Mouse (Mus musculus) forebrain, embryonic 11.5 days (tissue): ENCODE results near the gene Pilra. TPM values are rescaled to one million over a fixed set of nuclear protein-coding genes. Genes with fewer than 3 reads are reported as not detected.

Experiments used
- ATAC-seq: fragments of 200-750 bp; cut with Nextera tagmentation; replicated peaks from 2 replicates; pipeline ENCODE4 v1.8.0; 2017; ENCODE audit warnings: moderate TSS enrichment; ENCODE audit not compliant: low FRiP score
- DNase-seq: peaks from one replicate; pipeline ENCODE4 v3.0.0-alpha.2; 2017; ENCODE audit warnings: low spot score
- H3K27ac ChIP-seq: fragments of 300-500 bp; sonication (generic); 2 replicates; pipeline ENCODE4 v1.5.1; 2014; ENCODE audit warnings: low read depth, low read length
- H3K27me3 ChIP-seq: fragments of 300-500 bp; sonication (generic); 2 replicates; pipeline ENCODE4 v1.6.1; 2014; ENCODE audit warnings: mild to moderate bottlenecking, low read length, mixed read lengths; ENCODE audit not compliant: control insufficient read depth, insufficient read depth
- H3K36me3 ChIP-seq: fragments of 300-500 bp; sonication (generic); 2 replicates; pipeline ENCODE4 v1.6.1; 2014; ENCODE audit warnings: mild to moderate bottlenecking, low read length, moderate library complexity, mixed read lengths; ENCODE audit not compliant: control insufficient read depth, insufficient read depth
- H3K4me1 ChIP-seq: fragments of 300-500 bp; sonication (generic); replicated peaks from 2 replicates; pipeline ENCODE4 v1.6.1; 2014; ENCODE audit warnings: low read length, mixed read lengths; ENCODE audit not compliant: control insufficient read depth, insufficient read depth
- H3K4me2 ChIP-seq: fragments of 300-500 bp; sonication (generic); 2 replicates; pipeline ENCODE4 v1.6.1; 2014; ENCODE audit warnings: low read depth, mild to moderate bottlenecking, low read length, moderate library complexity, mixed read lengths; ENCODE audit not compliant: severe bottlenecking
- H3K4me3 ChIP-seq: fragments of 300-500 bp; sonication (generic); 2 replicates; pipeline ENCODE4 v1.5.1; 2014; ENCODE audit warnings: low read depth, low read length
- H3K9ac ChIP-seq: fragments of 300-500 bp; sonication (generic); 2 replicates; pipeline ENCODE4 v1.6.1; 2014; ENCODE audit warnings: low read length
- H3K9me3 ChIP-seq: fragments of 300-500 bp; sonication (generic); 2 replicates; pipeline ENCODE4 v1.6.1; 2016; ENCODE audit warnings: low read length, mixed read lengths; ENCODE audit not compliant: control insufficient read depth
- WGBS: fragments of 180-500 bp; shearing (Covaris S2); extraction: QIAGEN DNeasy Blood & Tissue Kit; methylation state at CpG from one replicate; pipeline ENCODE4 v1.1.7; 2014; 5-methylcytosine and 5-hydroxymethylcytosine counted together
- polyA plus RNA-seq: library from polyadenylated mRNA; unstranded; fragments of >200 nt; fragmentation: Nextera tagmentation; extraction: Ambion mirVana; gene quantifications from 2 replicates; pipeline ENCODE4 v1.2.1, GENCODE M21; 2014

Gene Pilra
- polyA plus RNA-seq, 1 experiment from 2014 or later = 0.13 TPM

- Histone ChIP-seq H3K4me1 (no peaks in the 10 kb centered on the region; the same call in 1 of the 2 replicates), H3K4me3 (no peak overlapping the region), H3K36me3 (no peaks in the 10 kb centered on the region), H3K4me2 (no peak overlapping the region), H3K9me3 (no peaks in the 10 kb centered on the region), H3K27me3 (no peaks in the 10 kb centered on the region), H3K9ac (no peak overlapping the region), H3K27ac (no peak overlapping the region)
- 86% methylated on average over 7 of the region's 7 CpGs for WGBS
- DNase-seq (no peak), ATAC-seq (no peak)
These were observed 5.8 kb downstream of the Pilra start for GRCm38 (mm10) chr5:137830238-137830637.

GRCm38 (mm10) chr5:137828694-137829093 lies 7.4 kb downstream of the Pilra start:
- no peaks in the 10 kb centered on the region for H3K36me3 ChIP-seq
- WGBS = 87% methylated on average over 6 of the region's 6 CpGs
- no peak overlapping the region for H3K4me3 ChIP-seq
- no peak overlapping the region for H3K27ac ChIP-seq
- H3K27me3 ChIP-seq = no peaks in the 10 kb centered on the region
- ATAC-seq (no peak), DNase-seq (no peak)
- no peaks in the 10 kb centered on the region for H3K9me3 ChIP-seq
- no peaks in the 10 kb centered on the region for H3K4me1 ChIP-seq
- H3K4me2 ChIP-seq = no peak overlapping the region
- H3K9ac ChIP-seq = no peak overlapping the region

GRCm38 (mm10) chr5:137826421-137826820 lies 9.7 kb downstream of the Pilra start:
- Histone ChIP-seq H3K36me3 (no peaks in the 10 kb centered on the region), H3K4me2 (no peak overlapping the region), H3K9ac (no peak overlapping the region), H3K4me1 (no peaks in the 10 kb centered on the region), H3K27me3 (no peaks in the 10 kb centered on the region), H3K9me3 (no peaks in the 10 kb centered on the region), H3K27ac (no peak overlapping the region), H3K4me3 (no peak overlapping the region)
- DNase-seq (no peak), ATAC-seq (no peak)
- 74% methylated on average over 7 of the region's 7 CpGs for WGBS

GRCm38 (mm10) chr5:137825971-137826370 lies 10.1 kb downstream of the Pilra start:
- DNase-seq = no peak
- Histone ChIP-seq H3K9me3 (no peaks in the 10 kb centered on the region), H3K27ac (no peak overlapping the region), H3K36me3 (no peaks in the 10 kb centered on the region), H3K9ac (no peak overlapping the region), H3K4me3 (no peak overlapping the region), H3K27me3 (no peaks in the 10 kb centered on the region), H3K4me2 (no peak overlapping the region), H3K4me1 (no peaks in the 10 kb centered on the region)
- ATAC-seq = no peak
- 85% methylated on average over 2 of the region's 2 CpGs for WGBS

- Histone ChIP-seq H3K27ac (no peak overlapping the region), H3K4me3 (no peak overlapping the region), H3K36me3 (no peaks in the 10 kb centered on the region), H3K9ac (no peak overlapping the region), H3K4me1 (no peaks in the 10 kb centered on the region), H3K9me3 (no peaks in the 10 kb centered on the region), H3K4me2 (no peak overlapping the region), H3K27me3 (no peaks in the 10 kb centered on the region)
- WGBS = 92% methylated on average over 3 of the region's 3 CpGs
- ATAC-seq (no peak), DNase-seq (no peak)
These were observed 11.1 kb downstream of the Pilra start for GRCm38 (mm10) chr5:137825030-137825429.

- H3K27me3 ChIP-seq = no peaks in the 10 kb centered on the region
- no peak overlapping the region for H3K27ac ChIP-seq
- H3K36me3 ChIP-seq = no peaks in the 10 kb centered on the region
- no peak overlapping the region for H3K9ac ChIP-seq
- ATAC-seq (no peak), DNase-seq (no peak)
- H3K4me1 ChIP-seq = no peaks in the 10 kb centered on the region
- no peaks in the 10 kb centered on the region for H3K9me3 ChIP-seq
- no peak overlapping the region for H3K4me3 ChIP-seq
- no peak overlapping the region for H3K4me2 ChIP-seq
- WGBS = 85% methylated on average over 6 of the region's 6 CpGs
These were observed 12.5 kb downstream of the Pilra start for GRCm38 (mm10) chr5:137823455-137824045.

- no peaks in the 10 kb centered on the region for H3K4me1 ChIP-seq
- WGBS = 85% methylated on average over 1 of the region's 1 CpGs
- H3K4me3 ChIP-seq = no peak overlapping the region
- ATAC-seq (no peak), DNase-seq (no peak)
- no peak overlapping the region for H3K9ac ChIP-seq
- no peak overlapping the region for H3K4me2 ChIP-seq
- no peaks in the 10 kb centered on the region for H3K9me3 ChIP-seq
- no peaks in the 10 kb centered on the region for H3K27me3 ChIP-seq
- no peak overlapping the region for H3K27ac ChIP-seq
- H3K36me3 ChIP-seq = no peaks in the 10 kb centered on the region
These were observed 13.5 kb downstream of the Pilra start for GRCm38 (mm10) chr5:137822602-137823001.

- DNase-seq (no peak), ATAC-seq (no peak)
- Histone ChIP-seq H3K27me3 (no peaks in the 10 kb centered on the region), H3K4me1 (no peaks in the 10 kb centered on the region), H3K4me2 (no peak overlapping the region), H3K27ac (no peak overlapping the region), H3K36me3 (no peaks in the 10 kb centered on the region), H3K4me3 (no peak overlapping the region), H3K9me3 (no peaks in the 10 kb centered on the region), H3K9ac (no peak overlapping the region)
- 71% methylated on average over 4 of the region's 4 CpGs for WGBS
These were observed 14.0 kb downstream of the Pilra start for GRCm38 (mm10) chr5:137822126-137822525.

- H3K27me3 ChIP-seq = no peaks in the 10 kb centered on the region
- 81% methylated on average over 4 of the region's 4 CpGs for WGBS
- H3K4me3 ChIP-seq = no peak overlapping the region
- H3K36me3 ChIP-seq = no peaks in the 10 kb centered on the region
- ATAC-seq (no peak), DNase-seq (no peak)
- H3K9ac ChIP-seq = no peak overlapping the region
- no peaks in the 10 kb centered on the region for H3K9me3 ChIP-seq
- H3K27ac ChIP-seq = no peak overlapping the region
- H3K4me1 ChIP-seq = no peaks in the 10 kb centered on the region
- H3K4me2 ChIP-seq = no peak overlapping the region
These were observed 18.4 kb downstream of the Pilra start for GRCm38 (mm10) chr5:137817466-137818222.
